Mouse (Mus musculus) activated CD4-positive, CD25-positive, alpha-beta regulatory T cell (primary cell): ENCODE data around the gene Snrpd3. TPM values are rescaled to one million over a fixed set of nuclear protein-coding genes. Genes with fewer than 3 reads are reported as not detected.

Experiments used
- polyA plus RNA-seq, 2 experiments: library from polyadenylated mRNA; unstranded; fragments of 100-300 nt; shearing (Covaris generic); gene quantifications; one replicate each; pipeline ENCODE4 v1.2.1; 2017

Snrpd3 gene
- polyA plus RNA-seq: 100 to 1,000 TPM; 158 to 239 TPM

DNA sequence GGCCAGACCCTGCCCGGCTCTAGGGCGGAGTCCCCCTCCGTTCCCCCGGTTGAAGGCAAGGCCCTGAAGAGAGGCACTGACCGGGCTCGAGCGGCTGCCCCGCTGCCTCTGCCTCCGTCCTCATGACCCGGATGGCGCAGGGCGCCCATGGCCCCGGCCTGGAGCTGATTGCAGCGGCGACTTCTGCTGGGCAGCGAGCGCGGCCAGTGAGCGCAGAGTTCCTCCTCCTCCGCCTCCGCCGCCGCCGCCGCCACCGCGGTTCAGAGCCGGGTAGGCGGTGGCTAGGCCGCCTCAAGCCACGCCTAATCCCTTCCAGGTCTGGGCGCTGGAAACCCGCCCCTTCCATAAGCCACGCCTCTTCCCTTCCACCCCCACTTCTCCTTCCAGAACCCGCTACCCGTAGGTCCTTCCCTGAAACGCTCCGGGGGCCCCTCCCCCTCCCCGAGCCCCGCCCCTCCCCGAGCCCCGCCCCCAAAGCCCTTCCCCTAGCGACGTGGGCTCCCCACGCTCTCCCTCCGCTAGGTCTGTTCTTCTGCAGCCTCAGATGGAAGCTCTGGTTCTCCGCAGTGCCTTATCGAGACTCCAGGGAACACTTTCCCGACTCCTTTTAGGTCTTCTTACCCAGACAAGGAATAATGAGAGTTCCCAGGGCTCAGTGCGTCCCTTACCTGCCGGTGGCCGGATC, at the start of gene Snrpd3:
Gene Snrpd3 (plus strand): TSS at position 479 of the 685 bp plus-strand sequence.

DNA sequence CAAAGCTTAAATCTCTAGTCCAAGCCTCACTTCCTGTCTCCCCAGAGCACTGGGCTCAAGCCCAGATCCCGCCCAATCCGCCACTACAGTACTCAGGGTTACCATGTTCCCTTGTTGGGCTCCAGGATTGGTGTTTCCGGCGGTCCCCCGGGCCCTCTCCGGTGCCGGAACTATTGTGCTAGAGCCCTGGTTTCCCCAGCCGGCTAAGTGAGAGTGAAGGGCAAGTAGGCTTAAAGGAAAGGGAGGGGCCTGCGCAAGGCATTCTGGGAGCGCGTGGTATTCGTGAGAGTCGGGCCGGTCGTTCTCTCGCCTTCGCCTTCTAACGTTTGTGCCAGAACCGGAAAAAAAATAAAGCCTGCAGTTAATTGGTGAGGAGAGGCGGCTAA, 400 bp downstream of the Snrpd3 start, which contains the start of gene Gucd1:
Gene Gucd1 (minus strand): TSS at position 215 of the 386 bp plus-strand sequence.

DNA sequence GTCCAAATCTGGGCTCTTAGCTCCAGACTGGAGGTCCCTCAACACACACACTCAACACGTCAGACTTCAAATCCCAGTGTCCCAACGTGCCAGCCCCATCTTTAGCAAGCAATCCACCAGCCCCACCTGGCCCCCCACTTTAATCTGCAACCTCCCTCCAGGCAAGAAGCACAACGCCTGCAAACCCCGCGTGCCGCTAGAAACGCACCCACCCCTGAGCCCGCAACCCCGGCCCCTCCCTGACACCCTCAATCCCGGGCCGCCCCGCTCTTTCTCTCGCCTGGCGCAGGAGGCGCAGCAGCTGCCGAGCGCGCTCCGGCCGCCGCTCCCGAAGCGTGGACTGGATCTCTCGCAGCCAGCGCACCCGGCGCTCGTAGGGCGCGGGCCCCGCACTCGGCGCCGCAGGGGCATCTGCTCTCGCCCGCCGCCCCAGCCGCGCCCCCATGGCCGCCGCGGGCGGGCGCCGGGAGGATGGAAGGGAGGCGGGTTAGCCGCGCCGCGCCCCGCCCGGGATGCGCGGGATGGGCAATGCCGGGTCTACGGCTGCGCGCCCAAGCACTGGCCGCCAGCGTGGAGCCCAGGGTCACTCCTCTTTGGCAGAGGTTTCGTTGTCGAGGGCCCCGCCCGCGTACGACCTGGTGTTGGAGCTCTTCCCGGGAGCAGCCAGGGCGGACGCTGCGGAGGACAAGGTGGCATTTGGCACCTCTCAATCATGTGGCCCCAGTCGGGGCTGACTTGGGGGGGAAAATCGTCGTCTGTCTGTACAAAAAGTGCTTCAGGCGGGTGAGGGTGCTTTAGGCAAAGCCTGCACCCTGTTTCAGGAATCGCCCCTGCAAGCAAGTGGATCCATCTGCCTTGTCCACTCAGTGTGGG, 42.6 kb downstream of the Snrpd3 start, which contains the start of gene Lrrc75b:
Gene Lrrc75b (minus strand): TSS at position 655 of the 873 bp plus-strand sequence.

DNA sequence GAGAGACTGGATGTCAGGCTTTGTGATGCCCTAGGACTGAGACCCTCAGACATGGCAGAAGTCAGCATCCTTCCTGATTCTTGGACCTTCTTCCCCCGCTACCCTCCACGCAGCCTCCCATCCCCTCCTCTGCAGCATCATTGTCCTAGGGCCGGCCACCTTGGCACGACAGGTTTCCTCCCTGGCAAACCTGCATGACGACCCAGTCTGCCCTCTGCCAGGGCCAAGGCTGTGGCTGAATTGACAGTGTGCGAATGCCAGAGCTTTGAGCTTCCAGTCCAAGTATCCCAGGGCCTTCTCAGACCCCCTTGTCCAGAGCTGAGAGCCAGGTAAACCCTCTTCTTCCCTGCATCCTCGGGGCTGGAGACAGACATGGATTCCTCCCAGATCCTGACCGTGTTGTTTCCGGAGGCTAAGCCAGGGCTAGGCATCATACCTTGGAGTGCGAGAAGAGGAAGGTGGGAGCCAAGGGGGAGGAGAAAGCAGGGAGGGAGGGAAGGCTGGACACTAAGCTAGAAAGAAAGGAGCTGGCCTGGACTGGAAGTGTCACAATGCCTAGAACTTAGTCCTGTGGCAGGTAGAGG, 43.8 kb downstream of the Snrpd3 start, which contains the start of gene Ggt1:
Gene Ggt1 (plus strand): TSS at position 534 of the 584 bp plus-strand sequence.

Other genes starting within 250 kb of the Snrpd3 start
- 10 to 100 TPM; 20.0 to 53.7 TPM for gene Adora2a, start 200.7 kb upstream of the Snrpd3 start, polyA plus RNA-seq
- under 1 TPM in 1 of 2 experiments, not detected in 1; 0.61 TPM for gene Upb1, start 116.4 kb upstream of the Snrpd3 start, polyA plus RNA-seq
- 10 to 100 TPM; 25.9 to 29.4 TPM for gene Gucd1, start 421 bp downstream of the Snrpd3 start, polyA plus RNA-seq
- under 1 TPM in 1 of 2 experiments, not detected in 1; 0.47 TPM for gene Lrrc75b, start 42.8 kb downstream of the Snrpd3 start, polyA plus RNA-seq
- gene Ggt1, start 44.1 kb downstream of the Snrpd3 start, polyA plus RNA-seq: 1 to 10 TPM; 3.3 to 5.7 TPM
- 1 to 10 TPM in 1 of 2 experiments, under 1 TPM in 1; 0.29 to 9.0 TPM for gene Ggt5, start 71.8 kb downstream of the Snrpd3 start, polyA plus RNA-seq
- 10 to 100 TPM in 1 of 2 experiments, 1 to 10 TPM in 1; 8.5 to 14.4 TPM for gene Susd2, start 126.5 kb downstream of the Snrpd3 start, polyA plus RNA-seq
- gene Cabin1, start 246.8 kb downstream of the Snrpd3 start, polyA plus RNA-seq: 10 to 100 TPM; 33.3 to 46.4 TPM